Mouse (Mus musculus) c-Kit-positive CD71-positive TER-119-negative erythroid progenitor cells, embryonic 14.5 days (primary cell): ENCODE measurements around the gene Robo3.

ENCODE experiments used
- DNase-seq: peaks from one replicate; pipeline ENCODE4 v3.0.0-alpha.2; 2013; ENCODE audit warnings: low read depth

The Robo3 gene

GRCm38 (mm10) chr9:37429326-37429725 lies 3.7 kb downstream of the Robo3 start:
- no peak for DNase-seq

GRCm38 (mm10) chr9:37421239-37421638 lies 11.8 kb downstream of the Robo3 start:
- DNase-seq = peak; percentile 24

GRCm38 (mm10) chr9:37420676-37421075 lies 12.4 kb downstream of the Robo3 start:
- peak; percentile 65 for DNase-seq

GRCm38 (mm10) chr9:37418791-37419190 lies 14.3 kb downstream of the Robo3 start:
- DNase-seq = no peak

- no peak for DNase-seq
These were observed 18.4 kb downstream of the Robo3 start for GRCm38 (mm10) chr9:37414666-37415065.

GRCm38 (mm10) chr9:37412989-37413388 lies 20.1 kb downstream of the Robo3 start:
- no peak for DNase-seq

- no peak for DNase-seq
These were observed 23.2 kb downstream of the Robo3 start for GRCm38 (mm10) chr9:37409698-37410445.

- no peak for DNase-seq
These were observed 25.1 kb downstream of the Robo3 start for GRCm38 (mm10) chr9:37407850-37408502.

- peak; percentile 8 for DNase-seq
These were observed 26.7 kb downstream of the Robo3 start for GRCm38 (mm10) chr9:37406372-37406771.

- no peak for DNase-seq
These were observed 30.0 kb downstream of the Robo3 start for GRCm38 (mm10) chr9:37403011-37403410.

GRCm38 (mm10) chr9:37402501-37402900 lies 30.5 kb downstream of the Robo3 start:
- no peak for DNase-seq

GRCm38 (mm10) chr9:37401802-37402201 lies 31.2 kb downstream of the Robo3 start, which contains the start of gene Robo4:
Robo4 (plus strand) TSS chr9:37401897.
- no peak for DNase-seq

- DNase-seq = no peak
These were observed 32.5 kb downstream of the Robo3 start for GRCm38 (mm10) chr9:37400585-37400984.

- no peak for DNase-seq
These were observed 39.4 kb downstream of the Robo3 start for GRCm38 (mm10) chr9:37393482-37394131.

- DNase-seq = no peak
These were observed 41.0 kb downstream of the Robo3 start for GRCm38 (mm10) chr9:37392071-37392470.

- DNase-seq = no peak
These were observed 42.2 kb downstream of the Robo3 start for GRCm38 (mm10) chr9:37390891-37391290.

- no peak for DNase-seq
These were observed 48.5 kb downstream of the Robo3 start for GRCm38 (mm10) chr9:37384284-37385182.

- no peak for DNase-seq
These were observed 49.9 kb downstream of the Robo3 start for GRCm38 (mm10) chr9:37383161-37383560.

GRCm38 (mm10) chr9:37375718-37376117 lies 57.3 kb downstream of the Robo3 start:
- no peak for DNase-seq

- DNase-seq = no peak
These were observed 61.7 kb downstream of the Robo3 start for GRCm38 (mm10) chr9:37371232-37371801.

GRCm38 (mm10) chr9:37368860-37369259 lies 64.2 kb downstream of the Robo3 start:
- DNase-seq = no peak
